Mouse (Mus musculus) lung, embryonic 14.5 days (tissue): ENCODE data around the gene Rbm8a. TPM values are rescaled to one million over a fixed set of nuclear protein-coding genes. Genes with fewer than 3 reads are reported as not detected.

Source experiments
- ATAC-seq: fragments of 200-750 bp; cut with Nextera tagmentation; 2 replicates; pipeline ENCODE4 v1.8.0; 2017; ENCODE audit warnings: mild to moderate bottlenecking, moderate TSS enrichment, moderate library complexity; ENCODE audit not compliant: insufficient read depth
- DNase-seq: peaks from one replicate; pipeline ENCODE4 v3.0.0-alpha.2; 2015
- H3K27ac ChIP-seq: fragments of 300-500 bp; sonication (generic); 2 replicates; pipeline ENCODE4 v1.5.1; 2014; ENCODE audit warnings: low read depth, mild to moderate bottlenecking, moderate library complexity
- H3K27me3 ChIP-seq: fragments of 300-500 bp; sonication (generic); 2 replicates; pipeline ENCODE4 v1.6.1; 2014; ENCODE audit warnings: low read length, control low read depth; ENCODE audit not compliant: insufficient read depth
- H3K36me3 ChIP-seq: fragments of 300-500 bp; sonication (generic); 2 replicates; pipeline ENCODE4 v1.6.1; 2014; ENCODE audit warnings: control low read depth; ENCODE audit not compliant: insufficient read depth
- H3K4me1 ChIP-seq: fragments of 300-500 bp; sonication (generic); 2 replicates; pipeline ENCODE4 v1.6.1; 2014; ENCODE audit warnings: antibody characterized with exemption, control low read depth; ENCODE audit not compliant: insufficient read depth
- H3K4me2 ChIP-seq: fragments of 300-500 bp; sonication (generic); 2 replicates; pipeline ENCODE4 v1.6.1; 2014; ENCODE audit warnings: mild to moderate bottlenecking
- H3K4me3 ChIP-seq: fragments of 300-500 bp; sonication (generic); 2 replicates; pipeline ENCODE4 v1.5.1; 2014; ENCODE audit warnings: low read depth, low read length
- H3K9ac ChIP-seq: fragments of 300-500 bp; sonication (generic); 2 replicates; pipeline ENCODE4 v1.6.1; 2014
- H3K9me3 ChIP-seq: fragments of 300-500 bp; sonication (generic); 2 replicates; pipeline ENCODE4 v1.6.1; 2016; ENCODE audit warnings: low read depth, low read length, control low read depth
- CTCF ChIP-seq: IDR thresholded peaks from 2 replicates; pipeline ENCODE4 v1.5.1; 2016; ENCODE audit warnings: antibody characterized with exemption, low read depth
- WGBS: fragments of 180-500 bp; shearing (Covaris S2); extraction: QIAGEN DNeasy Blood & Tissue Kit; methylation state at CpG from one replicate; pipeline ENCODE4 v1.1.7; 2014; 5-methylcytosine and 5-hydroxymethylcytosine counted together
- polyA plus RNA-seq: library from polyadenylated mRNA; unstranded; fragments of >200 nt; fragmentation: Nextera tagmentation; extraction: Ambion mirVana; gene quantifications from 2 replicates; pipeline ENCODE4 v1.2.1, GENCODE M21; 2014

Gene Rbm8a
- 163 TPM in 2 replicates for polyA plus RNA-seq

- DNase-seq: peak; percentile 100
- peak within 1 kb of the TSS; percentile 79 for H3K9ac ChIP-seq
- under 1% methylated on average over 48 of the region's 48 CpGs for WGBS
- H3K9me3 ChIP-seq: no peaks in the 10 kb centered on the region
- ATAC-seq: peak; percentile 95
- H3K27me3 ChIP-seq: no peaks in the 10 kb centered on the region
- H3K36me3 ChIP-seq: peaks cover 33% of the 10 kb centered on the region
- TF ChIP-seq CTCF: no peak
- H3K4me2 ChIP-seq: peak within 1 kb of the TSS; percentile 75
- peak within 1 kb of the TSS; percentile 86 for H3K27ac ChIP-seq
- H3K4me3 ChIP-seq: peak within 1 kb of the TSS; percentile 67
- 0 out of 2 replicates have a peak, but pooled peaks cover 3% of the 10 kb centered on the region for H3K4me1 ChIP-seq
Observed at GRCm38 (mm10) chr3:96629729-96630600, at the start of gene Rbm8a. TSS of gene Rbm8a (plus strand) at chr3:96629933.

DNA sequence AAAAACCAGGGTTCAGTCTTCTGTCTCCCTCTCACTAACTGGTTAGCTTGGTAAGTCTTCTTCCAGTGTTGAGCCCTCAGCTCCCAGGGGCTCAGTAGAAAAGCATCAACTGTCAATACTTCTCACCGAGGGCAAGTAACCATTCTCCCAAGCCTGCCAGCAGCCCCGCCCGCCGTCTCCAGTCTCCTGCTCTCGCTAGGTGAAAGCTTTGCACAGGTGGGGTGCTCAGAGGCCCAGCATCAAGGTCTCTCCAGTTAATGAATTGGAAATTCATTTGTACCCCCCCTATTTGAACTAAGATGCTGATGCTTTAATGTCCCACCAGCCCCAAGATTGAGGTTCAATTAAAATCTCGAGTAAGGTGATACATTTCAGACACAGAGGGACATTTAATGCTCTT lies 48.6 kb upstream of the Rbm8a start:
- no peak for DNase-seq
- ATAC-seq: no peak
- Histone ChIP-seq H3K27me3 (no peaks in the 10 kb centered on the region), H3K36me3 (0 out of 2 replicates have a peak, but pooled peaks cover 5% of the 10 kb centered on the region), H3K27ac (no peak overlapping the region), H3K9ac (no peak overlapping the region), H3K4me1 (peaks cover 15% of the 10 kb centered on the region; the same call in 1 of the 2 replicates), H3K4me3 (no peak overlapping the region), H3K9me3 (no peaks in the 10 kb centered on the region), H3K4me2 (no peak overlapping the region)
- 58% methylated on average over 6 of the region's 6 CpGs for WGBS
- TF ChIP-seq CTCF: no peak

GRCm38 (mm10) chr3:96581771-96582515 lies 47.8 kb upstream of the Rbm8a start:
- Histone ChIP-seq H3K36me3 (0 out of 2 replicates have a peak, but pooled peaks cover 5% of the 10 kb centered on the region), H3K9ac (no peak overlapping the region), H3K27me3 (no peaks in the 10 kb centered on the region), H3K9me3 (no peaks in the 10 kb centered on the region), H3K4me2 (no peak overlapping the region), H3K27ac (no peak overlapping the region), H3K4me3 (no peak overlapping the region), H3K4me1 (0 out of 2 replicates have a peak, but pooled peaks cover 12% of the 10 kb centered on the region)
- 75% methylated on average over 16 of the region's 16 CpGs for WGBS
- no peak for ATAC-seq
- no peak for DNase-seq
- TF ChIP-seq CTCF: no peak

- 90% methylated on average over 5 of the region's 5 CpGs for WGBS
- ATAC-seq: no peak
- H3K36me3 ChIP-seq: 0 out of 2 replicates have a peak, but pooled peaks cover 3% of the 10 kb centered on the region
- no peak overlapping the region for H3K27ac ChIP-seq
- TF ChIP-seq CTCF: no peak; the same call in 1 of the 2 replicates
- H3K9me3 ChIP-seq: no peaks in the 10 kb centered on the region
- no peak overlapping the region for H3K4me2 ChIP-seq
- H3K9ac ChIP-seq: no peak overlapping the region
- H3K4me3 ChIP-seq: no peak overlapping the region
- H3K27me3 ChIP-seq: no peaks in the 10 kb centered on the region
- 0 out of 2 replicates have a peak, but pooled peaks cover 3% of the 10 kb centered on the region for H3K4me1 ChIP-seq
- no peak for DNase-seq
Observed at GRCm38 (mm10) chr3:96583386-96583785, 46.3 kb upstream of the Rbm8a start.

GRCm38 (mm10) chr3:96590657-96591056 lies 39.1 kb upstream of the Rbm8a start:
- H3K36me3 ChIP-seq: no peaks in the 10 kb centered on the region
- 0 out of 2 replicates have a peak, but pooled peaks cover under 1% of the 10 kb centered on the region for H3K4me1 ChIP-seq
- ATAC-seq (no peak), DNase-seq (no peak)
- H3K9ac ChIP-seq: no peak overlapping the region
- no peaks in the 10 kb centered on the region for H3K9me3 ChIP-seq
- no peak overlapping the region for H3K4me3 ChIP-seq
- H3K27me3 ChIP-seq: 0 out of 2 replicates have a peak, but pooled peaks cover 3% of the 10 kb centered on the region
- no peak for TF ChIP-seq CTCF
- H3K4me2 ChIP-seq: no peak overlapping the region
- no peak overlapping the region for H3K27ac ChIP-seq
- WGBS: 80% methylated on average over 4 of the region's 4 CpGs

GRCm38 (mm10) chr3:96593374-96593773 lies 36.4 kb upstream of the Rbm8a start:
- Histone ChIP-seq H3K36me3 (no peaks in the 10 kb centered on the region), H3K27ac (peak overlapping the region; percentile 84; the same call in 1 of the 2 replicates), H3K4me2 (peak overlapping the region; percentile 80), H3K4me3 (peak overlapping the region; percentile 64), H3K4me1 (peaks cover 8% of the 10 kb centered on the region; the same call in 1 of the 2 replicates), H3K9me3 (no peaks in the 10 kb centered on the region), H3K9ac (peak overlapping the region; percentile 71), H3K27me3 (peaks cover 28% of the 10 kb centered on the region)
- DNase-seq: peak; percentile 61
- under 1% methylated on average over 10 of the region's 10 CpGs for WGBS
- TF ChIP-seq CTCF: no peak
- ATAC-seq: no peak
